Comparison of ENCODE assay signal across 15 mouse cellular contexts in the genomic region with DNA sequence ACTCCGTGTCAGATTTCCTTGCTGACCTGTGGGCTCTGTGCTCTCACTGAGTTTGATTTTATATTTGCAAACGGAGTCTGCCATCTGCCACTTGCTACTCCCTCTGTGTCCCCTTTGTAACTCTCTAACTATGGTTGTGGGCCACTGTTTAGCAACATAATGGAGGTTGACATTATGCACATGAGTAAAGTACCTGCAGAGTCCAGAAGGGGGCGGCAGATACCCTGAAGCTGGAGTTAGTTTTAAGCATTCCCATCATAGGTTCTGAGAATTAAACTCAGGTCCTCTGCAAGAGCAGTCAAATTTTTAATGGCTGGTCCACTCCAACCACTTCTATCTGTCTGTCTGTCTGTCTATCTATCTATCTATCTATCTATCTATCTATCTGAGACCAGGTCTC.
DNase-seq lines count a peak whose midpoint lies in the region; ATAC-seq lines count a peak whose summit lies in the region.
"Had no signal": no experiment of that assay in that cellular context is flagged by ENCODE, and none has a peak within 500 bp of the region (broad histone marks: within the 10 kb centered on the region; RNA-seq: fewer than 3 reads in every experiment).

No protein-coding gene starts in this region.

- no peak for ATAC-seq in limb, embryonic 11.5 days (ENCODE audit: insufficient number of reproducible peaks, low FRiP score, low TSS enrichment, low read depth)
- ATAC-seq: forebrain, embryonic 16.5 days had no signal

- no peak overlapping the region for H3K27ac ChIP-seq in limb, embryonic 11.5 days (replicated peaks; ENCODE audit: low read depth, low read length)
- H3K27ac ChIP-seq in limb, embryonic 10.5 days, result no peak overlapping the region
- H3K27ac ChIP-seq: embryonic facial prominence, embryonic 13.5 days; limb, embryonic 12.5 days; midbrain, embryonic 12.5 days had no signal

- H3K27me3 ChIP-seq in limb, embryonic 11.5 days (ENCODE audit: control insufficient read depth, insufficient read depth, low read length), result no peaks in the 10 kb centered on the region
- no peaks in the 10 kb centered on the region for H3K27me3 ChIP-seq in limb, embryonic 10.5 days (ENCODE audit: low read depth, poor library complexity, severe bottlenecking)
- H3K27me3 ChIP-seq: embryonic facial prominence, embryonic 13.5 days; limb, embryonic 12.5 days; midbrain, embryonic 12.5 days had no signal

- H3K9me3 ChIP-seq in limb, embryonic 11.5 days (ENCODE audit: control insufficient read depth, low read length), result no peaks in the 10 kb centered on the region; the same call in 1 of the 2 replicates
- no peaks in the 10 kb centered on the region for H3K9me3 ChIP-seq in limb, embryonic 10.5 days (replicated peaks)

- no peak overlapping the region for H3K9ac ChIP-seq in limb, embryonic 11.5 days (ENCODE audit: low read length)
- H3K9ac ChIP-seq: embryonic facial prominence, embryonic 13.5 days; limb, embryonic 12.5 days; midbrain, embryonic 12.5 days had no signal

- WGBS in limb, embryonic 11.5 days, result 39% methylated on average over 3 of the region's 3 CpGs
- 45% methylated on average over 3 of the region's 3 CpGs for WGBS in limb, embryonic 10.5 days

- H3K36me3 ChIP-seq in limb, embryonic 11.5 days (ENCODE audit: control insufficient read depth, insufficient read depth, low read length), result no peaks in the 10 kb centered on the region
- H3K36me3 ChIP-seq in limb, embryonic 10.5 days, result no peaks in the 10 kb centered on the region
- H3K36me3 ChIP-seq: embryonic facial prominence, embryonic 13.5 days; limb, embryonic 12.5 days; midbrain, embryonic 12.5 days had no signal

- no peak overlapping the region for H3K4me2 ChIP-seq in limb, embryonic 11.5 days (ENCODE audit: low read depth, severe bottlenecking)
- H3K4me2 ChIP-seq: embryonic facial prominence, embryonic 13.5 days; limb, embryonic 12.5 days; midbrain, embryonic 12.5 days had no signal

- H3K4me1 ChIP-seq in limb, embryonic 11.5 days (ENCODE audit: control insufficient read depth, insufficient read depth, low read length), result no peaks in the 10 kb centered on the region
- no peaks in the 10 kb centered on the region for H3K4me1 ChIP-seq in limb, embryonic 10.5 days
- H3K4me1 ChIP-seq: embryonic facial prominence, embryonic 13.5 days; limb, embryonic 12.5 days; midbrain, embryonic 12.5 days had no signal

- no peak overlapping the region for H3K4me3 ChIP-seq in limb, embryonic 11.5 days (ENCODE audit: low read depth, low read length)
- no peak overlapping the region for H3K4me3 ChIP-seq in limb, embryonic 10.5 days
- H3K4me3 ChIP-seq: embryonic facial prominence, embryonic 13.5 days; limb, embryonic 12.5 days; midbrain, embryonic 12.5 days had no signal

- peak; percentile 11 to 12 for DNase-seq in cerebellum, postnatal 10 days
- no peak for DNase-seq in cerebellum, postnatal 4 days (ENCODE audit: low spot score in 2 of 2)
- peak; percentile 28 for DNase-seq in limb, embryonic 11.5 days (ENCODE audit: low spot score)
- no peak for DNase-seq in limb, embryonic 10.5 days (ENCODE audit: low spot score)
- peak; percentile 63 for DNase-seq in retina, embryonic 14.5 days (ENCODE audit: low spot score)
- no peak for DNase-seq in retina, postnatal 1 day
- DNase-seq in testis, postnatal 14 days (ENCODE audit: low spot score), result no peak
- no peak for DNase-seq in kidney, adult 9 months
- DNase-seq: cerebellum, adult 9-11 months; right cerebral cortex, postnatal 14 days; thymus, postnatal 25 days had no signal

Comparison
In these comparisons a context has a peak if more than half of its experiments do, and no peak if none do; other contexts are left out.
1. DNase-seq: peak in cerebellum, postnatal 10 days (2 of 2), limb, embryonic 11.5 days (single experiment) and retina, embryonic 14.5 days (single experiment); none in cerebellum, postnatal 4 days (0 of 2), limb, embryonic 10.5 days (single experiment), retina, postnatal 1 day (single experiment), testis, postnatal 14 days (single experiment) and kidney, adult 9 months (single experiment).